Mouse (Mus musculus): Measurements from ENCODE around the gene Calr. TPM values are rescaled to one million over a fixed set of nuclear protein-coding genes. Genes with fewer than 3 reads are reported as not detected.

Gene Calr
- 870 and 925 TPM in 2 replicates for polyA plus RNA-seq (2014; fragmentation: Nextera tagmentation; extraction: Ambion mirVana)

DNA sequence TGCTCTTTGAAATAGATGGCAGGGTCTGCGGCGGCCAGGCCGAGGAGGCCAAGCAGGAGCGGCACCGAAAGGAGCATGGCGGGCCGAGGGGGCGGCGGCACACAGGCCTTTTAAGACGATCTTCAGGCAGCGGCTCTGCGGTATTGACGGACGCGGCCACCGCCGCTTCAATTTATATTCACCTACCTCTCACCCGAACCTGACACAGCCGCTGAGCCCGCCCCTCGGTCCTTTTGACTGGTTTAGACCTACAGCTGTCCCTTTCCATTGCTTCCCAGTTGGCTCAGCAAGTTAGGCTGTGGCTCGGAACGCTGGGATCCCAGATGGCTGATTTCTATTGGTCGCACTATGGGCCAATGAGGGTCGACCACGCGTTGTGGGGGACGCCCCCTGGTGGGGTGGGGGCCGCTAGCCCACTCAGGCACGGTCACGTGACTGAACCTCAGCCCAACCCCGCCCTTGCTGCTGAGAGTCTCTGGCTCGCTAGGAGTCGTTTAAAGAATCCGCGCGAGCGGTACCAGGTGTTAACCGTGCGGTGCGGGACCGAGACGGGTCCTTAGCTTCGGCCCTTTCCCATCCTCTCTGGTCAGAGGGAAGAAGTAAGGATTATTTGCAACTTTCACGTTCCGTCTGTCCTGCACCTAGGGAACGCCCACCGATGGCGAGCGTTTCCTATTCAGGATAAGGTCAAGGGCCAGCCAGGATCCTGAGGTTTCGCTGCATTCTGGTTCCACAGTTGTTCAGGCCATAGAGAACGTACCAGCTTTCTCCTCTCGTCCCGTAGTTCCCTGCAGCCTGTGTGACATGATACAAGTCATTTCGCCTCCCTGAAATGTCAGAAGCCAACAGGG lies at the start of gene Calr:
Gene Calr, minus strand, starts transcription at position 213 of the 851 bp plus-strand sequence.
- Histone ChIP-seq H3K9me3 (ENCODE audit: control insufficient read depth, low read length) (no peaks in the 10 kb centered on the region), H3K4me3 (ENCODE audit: low read depth, low read length) (peak within 1 kb of the TSS; percentile 92), H3K9ac (ENCODE audit: low read length) (peak within 1 kb of the TSS; percentile 96), H3K36me3 (ENCODE audit: control insufficient read depth, insufficient read depth, low read length) (peaks cover 22% of the 10 kb centered on the region), H3K4me2 (ENCODE audit: low read depth) (peak within 1 kb of the TSS; percentile 85), H3K27ac (ENCODE audit: low read depth, low read length) (peak within 1 kb of the TSS; percentile 84), H3K4me1 (ENCODE audit: control insufficient read depth, insufficient read depth, low read length) (peaks cover 19% of the 10 kb centered on the region), H3K27me3 (ENCODE audit: control insufficient read depth, insufficient read depth, low read length) (no peaks in the 10 kb centered on the region)
- WGBS = under 1% methylated on average over 55 of the region's 55 CpGs
- ATAC-seq (ENCODE audit: insufficient read depth, low FRiP score, low TSS enrichment) (peak; percentile 99), DNase-seq (ENCODE audit: low spot score) (peak; percentile 98)

DNA sequence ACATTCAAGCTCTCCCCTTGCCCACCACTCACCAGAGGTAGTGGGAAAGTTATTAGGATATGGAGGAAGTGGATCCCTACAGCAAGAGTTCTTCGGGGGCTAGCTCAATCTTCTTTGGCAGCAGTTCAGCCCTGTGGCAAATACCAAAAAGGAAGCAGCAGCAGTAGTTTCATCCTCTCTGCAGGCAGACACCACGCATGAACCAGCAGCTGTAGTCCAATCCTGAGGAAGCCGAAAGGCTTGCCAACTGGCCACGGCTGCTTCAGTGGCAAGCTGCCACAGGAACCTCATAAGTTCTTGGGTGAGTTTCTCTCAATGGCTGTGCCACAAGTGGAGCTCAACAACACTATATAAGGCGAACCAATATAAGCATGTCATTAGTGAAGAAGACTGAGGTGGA lies 49.2 kb upstream of the Calr start:
- WGBS = 89% methylated on average over 5 of the region's 5 CpGs
- DNase-seq (ENCODE audit: low spot score) = no peak
- H3K27me3 ChIP-seq (ENCODE audit: control insufficient read depth, insufficient read depth, low read length) = no peaks in the 10 kb centered on the region

DNA sequence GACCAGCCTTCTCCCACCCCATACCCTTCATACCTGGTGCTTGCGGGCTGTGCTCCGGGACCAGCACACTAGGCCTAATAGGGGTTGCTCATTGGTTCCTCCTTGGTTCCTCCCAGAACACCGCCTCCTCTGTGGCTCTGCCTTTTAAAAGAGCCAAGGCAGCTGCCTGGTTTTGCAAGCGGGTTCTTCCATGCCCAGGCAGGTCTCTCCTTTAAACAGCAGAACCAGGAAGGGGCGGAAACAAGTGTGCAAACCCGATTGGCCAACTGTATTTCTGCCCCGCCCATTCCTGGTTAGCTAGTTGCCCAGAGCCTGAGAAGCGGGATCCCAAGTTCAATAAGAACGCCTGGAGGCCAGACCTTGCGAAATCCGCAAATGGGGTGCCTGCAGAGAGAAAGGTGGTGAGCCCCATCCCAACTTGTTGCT lies 47.0 kb upstream of the Calr start, which contains the start of gene Gcdh:
Gene Gcdh, minus strand, starts transcription at position 213 of the 426 bp plus-strand sequence.
- peak; percentile 89 for DNase-seq (ENCODE audit: low spot score)
- peak within 1 kb of the TSS; percentile 63 for H3K4me3 ChIP-seq (ENCODE audit: low read depth, low read length)
- WGBS = 0% methylated on average over 11 of the region's 11 CpGs

More for the DNA sequence above, 49.2 kb upstream of the Calr start:
- Histone ChIP-seq H3K9ac (ENCODE audit: low read length) (no peak overlapping the region), H3K4me3 (ENCODE audit: low read depth, low read length) (no peak overlapping the region), H3K4me1 (ENCODE audit: control insufficient read depth, insufficient read depth, low read length) (peaks cover 5% of the 10 kb centered on the region; the same call in 1 of the 2 replicates), H3K4me2 (ENCODE audit: low read depth) (no peak overlapping the region), H3K36me3 (ENCODE audit: control insufficient read depth, insufficient read depth, low read length) (no peaks in the 10 kb centered on the region; the same call in 1 of the 2 replicates), H3K9me3 (ENCODE audit: control insufficient read depth, low read length) (no peaks in the 10 kb centered on the region), H3K27ac (ENCODE audit: low read depth, low read length) (no peak overlapping the region)
- ATAC-seq (ENCODE audit: insufficient read depth, low FRiP score, low TSS enrichment) = no peak

DNA sequence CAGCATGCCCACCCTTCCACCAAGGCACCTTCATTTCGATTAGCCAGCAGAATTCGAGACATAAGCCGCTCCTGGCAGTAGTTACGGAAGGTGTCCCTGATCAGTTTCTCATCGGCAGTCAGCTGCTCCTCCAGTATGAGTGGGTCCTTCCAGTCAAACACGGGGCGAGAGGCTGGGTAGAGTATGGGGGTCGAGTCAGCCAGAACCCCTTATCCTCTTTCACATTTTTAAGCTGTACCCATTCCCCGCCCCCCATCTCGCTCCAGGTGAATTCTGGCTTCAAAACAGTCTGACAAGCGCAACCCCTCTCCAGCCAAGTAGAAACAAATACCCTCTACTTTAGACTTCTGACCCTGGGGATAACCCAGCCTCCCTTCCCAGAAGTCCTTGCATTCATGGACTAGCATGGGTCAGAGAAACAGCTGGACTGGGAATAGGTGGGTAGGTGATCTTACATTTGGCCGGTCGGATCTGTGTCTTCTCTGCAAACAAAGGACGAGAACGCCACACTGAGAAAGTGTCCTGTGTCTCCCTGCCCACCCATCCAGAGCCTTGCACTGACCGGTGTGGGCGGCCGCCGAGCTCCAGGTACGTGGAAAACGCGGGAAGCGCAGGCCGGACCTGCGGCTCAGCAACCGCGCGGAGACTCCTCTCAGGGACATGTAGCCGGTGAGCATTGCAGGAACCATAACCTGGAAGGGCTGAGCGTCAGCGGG lies 46.4 kb upstream of the Calr start:
- Histone ChIP-seq H3K4me3 (ENCODE audit: low read depth, low read length) (peak overlapping the region; percentile 63), H3K4me2 (ENCODE audit: low read depth) (peak overlapping the region; percentile 70), H3K27ac (ENCODE audit: low read depth, low read length) (no peak overlapping the region), H3K9ac (ENCODE audit: low read length) (peak overlapping the region; percentile 57), H3K4me1 (ENCODE audit: control insufficient read depth, insufficient read depth, low read length) (peaks cover 5% of the 10 kb centered on the region; the same call in 1 of the 2 replicates), H3K27me3 (ENCODE audit: control insufficient read depth, insufficient read depth, low read length) (no peaks in the 10 kb centered on the region), H3K36me3 (ENCODE audit: control insufficient read depth, insufficient read depth, low read length) (no peaks in the 10 kb centered on the region; the same call in 1 of the 2 replicates), H3K9me3 (ENCODE audit: control insufficient read depth, low read length) (no peaks in the 10 kb centered on the region)
- WGBS = 14% methylated on average over 31 of the region's 31 CpGs
- ATAC-seq (ENCODE audit: insufficient read depth, low FRiP score, low TSS enrichment) (peak; percentile 36), DNase-seq (ENCODE audit: low spot score) (no peak)

More for the DNA sequence above, 47.0 kb upstream of the Calr start, which contains the start of gene Gcdh:
- no peaks in the 10 kb centered on the region for H3K27me3 ChIP-seq (ENCODE audit: control insufficient read depth, insufficient read depth, low read length)
- peak within 1 kb of the TSS; percentile 57 for H3K9ac ChIP-seq (ENCODE audit: low read length)
- ATAC-seq (ENCODE audit: insufficient read depth, low FRiP score, low TSS enrichment) = peak; percentile 94
- no peaks in the 10 kb centered on the region; the same call in 1 of the 2 replicates for H3K36me3 ChIP-seq (ENCODE audit: control insufficient read depth, insufficient read depth, low read length)
- no peaks in the 10 kb centered on the region for H3K9me3 ChIP-seq (ENCODE audit: control insufficient read depth, low read length)
- H3K4me2 ChIP-seq (ENCODE audit: low read depth) = peak within 1 kb of the TSS; percentile 70
- peaks cover 5% of the 10 kb centered on the region; the same call in 1 of the 2 replicates for H3K4me1 ChIP-seq (ENCODE audit: control insufficient read depth, insufficient read depth, low read length)
- H3K27ac ChIP-seq (ENCODE audit: low read depth, low read length) = no peak within 1 kb of the TSS

DNA sequence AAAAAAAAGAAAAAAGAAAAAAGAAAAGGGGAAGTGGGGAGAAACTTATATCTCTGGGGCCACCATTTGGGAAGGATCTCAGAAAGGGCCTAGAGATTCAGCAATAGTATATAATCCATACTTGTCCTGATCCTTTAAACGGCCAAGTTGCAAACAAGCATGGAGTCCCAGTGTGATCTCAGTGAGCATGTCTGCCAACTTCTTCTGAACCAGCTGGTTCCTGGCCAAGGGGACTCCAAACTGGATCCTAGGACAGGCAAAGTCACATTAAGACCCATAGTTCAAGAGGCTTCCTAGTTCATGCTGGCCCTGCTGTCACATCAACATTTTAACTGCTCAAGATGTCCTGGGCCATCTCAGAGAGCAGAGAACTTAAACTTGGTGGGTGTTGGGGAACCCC lies 42.4 kb upstream of the Calr start:
- no peak for ATAC-seq (ENCODE audit: insufficient read depth, low FRiP score, low TSS enrichment)

DNA sequence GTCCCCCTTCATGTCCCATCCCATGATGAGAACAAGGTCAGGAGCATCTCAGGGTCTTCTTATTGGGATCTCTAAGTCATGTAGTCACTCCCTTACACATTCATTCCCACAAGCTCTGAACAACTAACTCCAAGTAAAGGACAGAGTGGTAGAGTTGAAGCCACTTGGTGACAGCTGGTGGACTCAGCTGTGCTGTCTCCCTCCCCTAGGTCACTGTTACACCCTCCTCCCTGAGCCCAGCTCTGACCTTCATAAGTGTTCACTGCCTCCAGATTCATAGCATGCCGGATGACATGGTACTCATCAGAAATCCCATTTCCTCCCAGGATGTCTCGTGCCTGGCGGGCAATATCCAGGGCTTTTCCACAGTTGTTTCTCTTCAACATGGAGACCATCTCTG lies 41.5 kb upstream of the Calr start:
- peaks cover 2% of the 10 kb centered on the region; the same call in 1 of the 2 replicates for H3K36me3 ChIP-seq (ENCODE audit: control insufficient read depth, insufficient read depth, low read length)
- ATAC-seq (ENCODE audit: insufficient read depth, low FRiP score, low TSS enrichment) (no peak), DNase-seq (ENCODE audit: low spot score) (no peak)
- H3K27me3 ChIP-seq (ENCODE audit: control insufficient read depth, insufficient read depth, low read length) = no peaks in the 10 kb centered on the region
- H3K9ac ChIP-seq (ENCODE audit: low read length) = no peak overlapping the region
- H3K9me3 ChIP-seq (ENCODE audit: control insufficient read depth, low read length) = no peaks in the 10 kb centered on the region
- no peak overlapping the region for H3K4me3 ChIP-seq (ENCODE audit: low read depth, low read length)
- H3K4me2 ChIP-seq (ENCODE audit: low read depth) = no peak overlapping the region
- no peak overlapping the region for H3K27ac ChIP-seq (ENCODE audit: low read depth, low read length)
- 93% methylated on average over 3 of the region's 3 CpGs for WGBS
- H3K4me1 ChIP-seq (ENCODE audit: control insufficient read depth, insufficient read depth, low read length) = peaks cover 2% of the 10 kb centered on the region; the same call in 1 of the 2 replicates

More for the DNA sequence above, 42.4 kb upstream of the Calr start:
- Histone ChIP-seq H3K27me3 (ENCODE audit: control insufficient read depth, insufficient read depth, low read length) (no peaks in the 10 kb centered on the region), H3K4me2 (ENCODE audit: low read depth) (no peak overlapping the region), H3K4me3 (ENCODE audit: low read depth, low read length) (no peak overlapping the region), H3K9ac (ENCODE audit: low read length) (no peak overlapping the region), H3K36me3 (ENCODE audit: control insufficient read depth, insufficient read depth, low read length) (peaks cover 2% of the 10 kb centered on the region; the same call in 1 of the 2 replicates), H3K4me1 (ENCODE audit: control insufficient read depth, insufficient read depth, low read length) (peaks cover 5% of the 10 kb centered on the region; the same call in 1 of the 2 replicates), H3K27ac (ENCODE audit: low read depth, low read length) (no peak overlapping the region), H3K9me3 (ENCODE audit: control insufficient read depth, low read length) (no peaks in the 10 kb centered on the region)
- no peak for DNase-seq (ENCODE audit: low spot score)
- WGBS = 100% methylated on average over 1 of the region's 1 CpGs

DNA sequence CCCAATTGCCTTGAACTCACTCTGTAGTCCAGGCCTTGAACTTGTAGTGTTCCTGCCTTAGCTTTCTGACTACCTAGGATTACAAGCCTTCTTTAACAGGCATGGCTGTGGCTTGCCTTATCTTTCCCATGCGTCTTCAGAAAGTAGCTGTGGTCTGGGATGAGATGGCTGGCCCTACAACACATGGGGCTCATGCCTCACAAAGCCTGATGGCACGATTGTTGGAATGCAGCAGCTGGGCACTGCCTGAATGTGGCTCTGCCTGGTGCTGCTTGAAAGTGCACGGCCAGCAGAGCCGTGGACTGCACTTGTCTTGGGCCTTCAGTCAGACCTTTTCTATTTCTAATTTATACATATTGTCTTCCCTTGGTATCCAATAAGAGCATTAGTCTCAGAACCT lies 38.0 kb upstream of the Calr start:
- Histone ChIP-seq H3K4me1 (ENCODE audit: control insufficient read depth, insufficient read depth, low read length) (no peaks in the 10 kb centered on the region), H3K36me3 (ENCODE audit: control insufficient read depth, insufficient read depth, low read length) (peaks cover 2% of the 10 kb centered on the region; the same call in 1 of the 2 replicates), H3K9me3 (ENCODE audit: control insufficient read depth, low read length) (no peaks in the 10 kb centered on the region), H3K4me3 (ENCODE audit: low read depth, low read length) (no peak overlapping the region), H3K9ac (ENCODE audit: low read length) (no peak overlapping the region), H3K27me3 (ENCODE audit: control insufficient read depth, insufficient read depth, low read length) (no peaks in the 10 kb centered on the region), H3K4me2 (ENCODE audit: low read depth) (no peak overlapping the region), H3K27ac (ENCODE audit: low read depth, low read length) (no peak overlapping the region)
- DNase-seq (ENCODE audit: low spot score) (no peak), ATAC-seq (ENCODE audit: insufficient read depth, low FRiP score, low TSS enrichment) (no peak)
- 90% methylated on average over 4 of the region's 4 CpGs for WGBS

DNA sequence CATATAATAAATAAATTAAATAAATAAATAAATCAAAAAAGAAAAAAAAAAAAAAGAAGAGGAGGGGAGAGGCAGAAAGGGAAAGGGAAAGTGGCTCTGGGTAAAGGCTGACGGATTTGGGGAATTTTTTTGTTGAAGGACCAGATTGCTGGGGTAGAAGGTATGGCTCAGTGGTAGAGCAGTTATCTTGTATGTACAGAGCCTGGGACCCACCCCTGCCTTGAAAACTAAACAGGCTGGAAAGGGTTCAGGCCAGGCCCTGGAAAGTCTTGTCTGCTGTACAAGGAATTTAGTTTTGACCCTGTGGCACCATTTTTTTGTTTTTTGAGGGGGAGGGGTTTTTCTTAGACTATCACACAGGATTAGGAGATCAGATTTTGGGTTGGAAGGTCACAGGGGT lies 32.2 kb upstream of the Calr start:
- no peak for ATAC-seq (ENCODE audit: insufficient read depth, low FRiP score, low TSS enrichment)
- Histone ChIP-seq H3K9me3 (ENCODE audit: control insufficient read depth, low read length) (no peaks in the 10 kb centered on the region), H3K27ac (ENCODE audit: low read depth, low read length) (no peak overlapping the region), H3K4me3 (ENCODE audit: low read depth, low read length) (no peak overlapping the region), H3K27me3 (ENCODE audit: control insufficient read depth, insufficient read depth, low read length) (no peaks in the 10 kb centered on the region), H3K36me3 (ENCODE audit: control insufficient read depth, insufficient read depth, low read length) (no peaks in the 10 kb centered on the region), H3K9ac (ENCODE audit: low read length) (no peak overlapping the region), H3K4me1 (ENCODE audit: control insufficient read depth, insufficient read depth, low read length) (no peaks in the 10 kb centered on the region), H3K4me2 (ENCODE audit: low read depth) (no peak overlapping the region)
- no peak for DNase-seq (ENCODE audit: low spot score)
- 81% methylated on average over 1 of the region's 1 CpGs for WGBS
